Mouse (Mus musculus): ENCODE measurements around the gene Zmat5. TPM values are rescaled to one million over a fixed set of nuclear protein-coding genes. Genes with fewer than 3 reads are reported as not detected.

Gene Zmat5
- 100 to 1,000 TPM; 127 to 144 TPM for polyA plus RNA-seq (2017; shearing (Covaris generic))

- ATAC-seq, result peak; percentile 96
Observed at GRCm38 (mm10) chr11:4704072-4704964, at the start of gene Zmat5, which contains the start of gene Uqcr10. Gene Zmat5 (plus strand): TSS chr11:4704678. Gene Uqcr10 (minus strand): TSS chr11:4704342.

GRCm38 (mm10) chr11:4659818-4660217, 44.7 kb upstream of the Zmat5 start:
- ATAC-seq, result no peak

DNA sequence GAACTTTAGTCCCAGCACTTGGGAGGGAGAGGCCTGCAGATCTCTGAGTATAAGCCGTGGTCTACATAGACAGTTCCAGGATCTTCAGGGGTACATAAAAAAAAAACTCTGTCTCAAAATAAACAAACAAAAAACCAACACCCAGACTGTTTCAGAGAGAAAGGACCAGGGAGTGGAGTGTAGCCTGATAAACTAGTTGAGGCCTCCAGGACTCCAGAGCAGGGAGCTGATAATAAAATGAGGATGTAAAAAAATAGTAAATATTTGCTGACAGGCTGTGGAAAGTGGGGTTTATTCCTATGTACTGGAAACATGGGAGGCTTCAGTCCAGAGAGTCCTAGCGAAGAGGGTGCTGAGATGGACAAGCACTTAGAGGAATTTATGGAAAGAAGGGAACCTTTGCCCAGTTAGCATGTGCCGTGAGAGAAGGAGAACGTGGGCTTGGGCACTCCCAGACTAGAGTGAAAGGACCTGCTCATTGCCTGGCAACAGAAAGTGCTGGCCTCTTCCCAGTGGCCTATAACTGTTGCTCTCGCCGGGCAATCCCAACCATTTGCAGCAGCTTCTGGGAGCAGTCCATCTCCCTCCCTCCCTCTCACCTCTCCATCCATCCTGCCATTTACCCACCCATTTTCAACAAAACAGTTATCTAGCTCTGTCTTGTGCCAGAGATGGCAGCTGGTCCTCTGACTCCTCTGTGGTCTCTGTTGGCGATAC, 44.0 kb upstream of the Zmat5 start:
- no peak for ATAC-seq

DNA sequence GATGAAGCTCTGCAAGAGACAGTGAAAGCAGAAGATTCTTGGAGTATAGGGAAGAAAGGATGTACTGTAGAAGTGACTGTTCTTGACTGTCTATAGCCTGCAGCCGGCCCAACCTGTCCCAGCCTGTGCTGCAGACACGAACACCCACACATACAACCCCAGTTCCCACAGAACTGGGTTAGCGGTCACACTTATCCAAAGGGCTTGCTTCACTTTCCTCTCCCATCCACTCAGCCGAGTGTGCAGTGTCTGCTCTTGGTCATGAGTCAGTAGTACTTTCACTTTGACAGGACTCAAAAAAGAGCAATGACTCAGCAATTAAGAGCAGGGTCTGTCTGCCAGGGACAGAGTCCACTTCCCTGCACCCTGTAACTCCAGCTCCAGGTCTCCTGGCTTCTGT, 43.2 kb upstream of the Zmat5 start:
- no peak for ATAC-seq

DNA sequence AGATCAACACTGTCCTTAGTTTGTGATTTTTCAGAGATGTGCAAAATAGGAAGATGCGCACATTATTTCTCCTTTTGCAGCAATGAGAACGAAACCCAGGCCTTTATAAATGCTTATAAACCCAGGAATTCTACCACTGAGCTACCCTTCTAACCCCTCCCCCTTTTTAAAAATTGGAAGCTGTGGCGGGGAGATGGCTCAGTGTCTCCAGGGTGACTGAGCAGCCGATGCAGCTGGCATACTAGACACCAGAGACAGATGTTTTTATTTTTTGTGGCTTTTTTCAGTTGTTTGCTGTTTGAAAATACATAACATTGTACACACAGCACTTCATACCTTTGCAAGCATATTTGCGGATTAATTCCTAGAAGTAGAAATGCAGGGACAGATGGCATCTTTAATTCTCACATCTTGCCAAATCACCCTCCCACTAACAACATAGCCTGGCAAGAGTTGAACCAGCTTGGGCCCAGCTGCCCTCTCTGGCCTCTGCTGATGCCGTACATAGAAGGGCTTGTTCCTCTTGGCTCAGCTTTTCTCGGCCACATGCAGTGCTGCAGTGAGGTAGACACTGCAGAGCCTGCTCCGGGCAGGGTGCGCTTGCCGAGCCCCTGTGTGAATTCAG, 42.5 kb upstream of the Zmat5 start:
- no peak for ATAC-seq

DNA sequence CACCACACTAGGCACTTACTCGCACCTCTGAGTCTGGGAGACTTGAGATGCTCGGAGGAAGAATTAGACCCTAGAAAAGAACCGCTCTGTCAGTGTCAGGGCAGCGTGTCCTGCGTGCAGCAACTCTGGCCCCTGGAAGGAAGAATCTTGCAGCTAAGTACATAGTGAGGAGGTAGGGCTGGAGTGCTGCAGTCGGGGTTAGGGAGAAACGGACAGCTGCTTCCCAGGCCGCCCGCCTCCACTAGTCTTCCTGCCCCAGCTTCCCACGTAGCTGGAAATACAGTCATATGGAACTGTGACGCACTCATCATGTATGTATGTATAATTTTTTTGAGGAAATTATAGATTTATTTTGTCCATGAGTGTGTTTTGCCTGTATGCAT, 42.0 kb upstream of the Zmat5 start:
- ATAC-seq, result no peak

DNA sequence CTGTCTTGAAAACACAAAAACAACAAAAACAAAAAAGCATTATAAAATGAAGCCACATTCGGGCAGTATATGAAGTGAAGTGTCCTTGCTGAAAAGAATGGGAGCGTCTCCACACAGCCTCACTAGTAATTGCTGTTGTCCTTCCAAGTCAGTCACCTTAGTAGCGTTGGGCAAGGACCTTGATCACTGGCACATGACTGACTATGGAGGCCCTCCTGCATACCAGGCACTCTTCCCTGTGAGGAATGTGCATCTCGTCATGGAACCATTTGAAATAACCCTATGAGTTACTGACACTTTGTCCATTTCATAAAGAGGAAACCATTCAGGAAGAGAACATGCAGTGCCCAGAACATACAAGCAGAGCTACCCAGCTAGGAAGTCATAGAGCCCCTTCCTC, 32.7 kb upstream of the Zmat5 start:
- ATAC-seq, result no peak

- ATAC-seq, result no peak
Observed at GRCm38 (mm10) chr11:4674593-4674992, 29.9 kb upstream of the Zmat5 start.

DNA sequence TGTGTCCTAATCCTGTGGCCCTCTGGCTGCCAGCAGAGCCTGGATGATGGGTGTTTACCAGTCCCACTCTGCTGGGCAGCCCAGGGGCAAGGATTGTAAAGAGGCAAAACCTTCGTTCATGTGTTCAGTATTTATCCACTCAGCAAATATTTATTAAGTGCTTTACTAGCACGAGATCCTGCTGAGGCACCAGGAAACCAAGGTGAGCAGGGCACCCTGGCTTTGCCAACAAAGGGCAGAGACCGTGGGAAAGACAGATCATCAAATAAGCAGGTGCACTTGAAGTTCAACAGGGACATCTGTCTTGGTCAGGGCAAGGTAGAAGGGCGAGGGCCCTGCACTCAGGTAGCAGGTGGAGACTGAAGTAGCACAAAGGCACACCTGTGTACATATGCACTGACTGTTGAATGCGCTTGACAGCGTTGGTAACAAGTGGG, 29.3 kb upstream of the Zmat5 start:
- ATAC-seq, result no peak

DNA sequence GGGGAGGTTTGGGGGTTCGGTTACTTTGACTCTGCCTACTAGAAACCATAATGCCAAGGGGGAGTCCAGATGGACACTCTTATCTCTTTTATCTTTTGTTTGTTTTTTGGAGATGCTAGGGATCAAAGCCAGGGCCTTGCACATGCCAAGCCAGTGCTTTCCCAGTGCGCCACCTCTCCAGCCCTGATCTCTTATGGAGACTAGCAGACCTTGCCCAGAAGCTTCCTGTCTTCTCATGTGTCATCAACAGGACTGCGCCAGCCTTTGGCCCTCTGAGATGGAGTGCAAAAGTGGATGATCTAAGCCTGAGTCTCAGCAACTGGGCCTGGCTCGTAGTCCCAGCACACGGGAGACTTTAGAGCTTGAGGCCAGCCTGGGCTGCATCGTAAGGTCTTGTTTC, 28.8 kb upstream of the Zmat5 start:
- no peak for ATAC-seq

GRCm38 (mm10) chr11:4677250-4677872, 27.1 kb upstream of the Zmat5 start:
- no peak for ATAC-seq

DNA sequence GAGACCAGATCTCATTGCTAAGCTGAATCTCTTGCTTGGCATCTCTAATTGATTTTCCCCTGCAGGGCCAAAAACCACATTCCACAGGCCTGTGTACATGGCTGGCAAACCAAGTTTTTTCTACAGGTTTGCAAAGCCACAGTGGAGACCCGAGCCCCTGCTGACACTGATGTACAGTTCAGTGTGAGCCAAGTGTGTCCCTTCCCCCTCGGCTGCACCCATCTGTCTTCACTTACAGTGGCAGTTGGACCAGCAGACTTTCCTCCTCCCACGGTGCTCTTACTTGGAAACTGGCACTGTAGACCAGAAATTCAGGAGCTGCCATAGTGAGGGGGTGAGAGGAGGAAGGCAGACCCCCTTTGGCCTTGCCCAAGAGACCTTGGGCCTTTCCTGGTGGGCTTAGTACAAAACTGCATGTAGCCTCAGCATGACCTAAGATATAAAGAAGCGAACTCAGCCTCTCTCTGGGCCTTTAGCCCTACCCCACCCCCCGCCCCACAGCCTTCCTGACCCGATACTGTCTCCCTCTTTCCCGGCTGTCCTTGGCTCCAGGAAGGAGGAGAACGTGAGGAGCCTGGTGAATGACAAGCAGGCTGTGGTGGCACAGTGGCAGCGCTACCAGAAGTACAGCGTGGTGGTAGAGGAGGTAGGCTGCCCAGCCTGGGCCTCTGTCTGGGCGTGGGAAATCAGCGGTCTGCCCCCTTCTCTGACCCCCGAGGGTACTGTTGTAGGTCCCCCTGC, 25.6 kb upstream of the Zmat5 start:
- no peak for ATAC-seq

- ATAC-seq, result no peak
Observed at GRCm38 (mm10) chr11:4679441-4679832, 25.0 kb upstream of the Zmat5 start.

DNA sequence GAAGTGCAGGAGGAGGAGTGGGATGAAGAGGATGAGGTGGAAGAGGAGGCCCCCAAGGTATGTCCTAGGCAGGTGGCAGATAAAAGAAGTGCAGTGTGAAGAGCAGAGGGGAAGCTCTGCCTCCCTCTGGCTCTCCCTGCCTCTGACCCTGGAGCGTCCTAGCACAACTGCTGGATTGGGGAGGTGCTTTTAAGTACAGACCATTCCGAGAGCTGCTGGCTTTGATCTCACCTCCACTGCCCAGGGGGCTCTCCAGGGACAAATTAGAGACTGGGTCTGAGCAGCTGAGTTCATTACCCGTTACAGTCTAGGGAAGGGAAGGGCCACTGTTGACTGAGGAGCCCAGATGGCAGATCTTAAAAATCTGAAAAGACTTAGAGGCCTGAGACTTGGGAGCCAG, 24.4 kb upstream of the Zmat5 start:
- ATAC-seq, result no peak

DNA sequence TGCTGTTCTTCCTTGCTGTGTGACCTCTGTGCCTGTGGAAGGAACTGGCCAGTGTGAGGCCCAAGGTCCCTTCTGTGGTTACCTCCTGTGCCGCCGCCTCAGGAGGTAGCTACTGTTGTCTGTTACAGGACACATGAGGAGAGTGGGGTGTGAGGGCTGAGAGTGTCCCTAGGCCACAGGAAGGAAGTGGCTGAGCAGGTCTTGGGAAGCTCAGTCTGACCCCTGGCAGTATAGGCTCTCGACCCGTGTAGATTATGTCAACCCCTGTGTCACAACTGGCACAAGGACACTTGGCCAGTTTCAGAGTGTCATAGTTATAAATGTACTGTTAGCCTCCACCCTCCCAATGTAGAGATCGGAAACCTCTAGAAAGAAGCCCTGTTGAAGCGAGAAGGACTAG, 21.0 kb upstream of the Zmat5 start:
- no peak for ATAC-seq

GRCm38 (mm10) chr11:4684186-4684585, 20.3 kb upstream of the Zmat5 start:
- ATAC-seq, result no peak

DNA sequence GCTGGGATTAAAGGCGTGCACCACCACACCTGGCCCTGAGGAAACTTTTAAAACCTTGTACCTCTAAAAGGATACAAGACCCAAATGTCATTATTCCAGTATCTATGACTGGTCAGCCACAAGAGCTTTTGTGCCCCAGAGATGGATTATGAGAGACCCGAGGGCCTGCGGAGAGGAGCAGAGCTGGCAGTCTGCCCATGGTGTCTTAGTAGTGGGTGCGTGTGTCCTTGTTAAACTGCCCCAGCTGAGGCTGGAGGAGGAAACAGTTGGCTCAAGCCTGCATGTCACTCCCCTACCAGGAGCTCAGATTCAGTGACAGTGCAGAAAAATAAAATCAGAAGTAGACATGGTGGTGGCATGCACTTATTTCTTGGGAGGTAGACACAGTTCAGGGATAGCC, 19.4 kb upstream of the Zmat5 start:
- no peak for ATAC-seq

DNA sequence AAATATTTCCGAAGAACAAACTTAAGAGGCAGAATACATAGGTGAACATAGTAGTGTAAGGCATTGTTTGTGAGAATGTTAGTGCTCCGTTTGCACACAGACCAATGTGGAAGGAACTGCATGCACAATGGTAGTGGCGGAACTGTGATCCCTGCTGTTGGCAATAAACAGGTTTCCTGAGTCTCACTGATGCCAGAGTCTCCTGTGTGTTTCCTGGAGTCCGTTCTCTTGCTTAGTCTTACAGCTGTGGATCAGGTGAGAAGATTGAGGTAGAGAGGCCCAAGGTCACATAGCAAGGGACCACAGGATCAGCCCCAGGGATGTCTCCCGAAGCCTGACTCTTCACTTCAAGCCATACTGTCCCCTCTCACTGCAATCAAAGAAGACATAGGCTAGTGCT, 19.0 kb upstream of the Zmat5 start:
- ATAC-seq, result no peak

GRCm38 (mm10) chr11:4687027-4687426, 17.5 kb upstream of the Zmat5 start:
- ATAC-seq, result no peak

GRCm38 (mm10) chr11:4687874-4688273, 16.6 kb upstream of the Zmat5 start:
- ATAC-seq, result no peak

GRCm38 (mm10) chr11:4688632-4689380, 15.7 kb upstream of the Zmat5 start:
- no peak for ATAC-seq

DNA sequence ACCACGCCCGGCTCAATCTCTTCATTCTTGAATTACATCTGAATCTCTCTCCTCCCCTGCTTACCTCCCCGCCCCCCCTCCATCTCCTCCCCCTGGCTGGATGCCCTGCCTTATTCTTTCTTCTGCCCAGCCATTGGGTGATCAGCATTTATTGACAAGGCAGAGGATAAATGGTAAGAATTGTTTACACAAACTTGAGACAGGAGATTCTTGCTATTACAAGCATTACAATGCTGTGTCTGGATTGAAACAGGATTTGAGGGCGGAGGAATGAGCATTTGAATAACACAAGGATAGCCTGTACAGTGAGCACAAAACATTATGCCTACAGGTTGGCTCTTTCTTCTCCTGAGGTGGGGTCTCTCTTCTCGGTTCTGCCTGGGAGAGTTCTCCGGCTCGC, 14.1 kb upstream of the Zmat5 start:
- ATAC-seq, result no peak
